Mouse (Mus musculus) heart, embryonic 10.5 days (tissue): Measurements from ENCODE around the gene Nabp1. TPM values are rescaled to one million over a fixed set of nuclear protein-coding genes. Genes with fewer than 3 reads are reported as not detected.

Experiments used
- DNase-seq: peaks from one replicate; pipeline ENCODE4 v3.0.0-alpha.2; 2017; ENCODE audit warnings: low spot score
- H3K27ac ChIP-seq: fragments of 300-500 bp; sonication (generic); 2 replicates; pipeline ENCODE4 v1.5.1; 2016; ENCODE audit warnings: mild to moderate bottlenecking
- H3K27me3 ChIP-seq: fragments of 300-500 bp; sonication (generic); 2 replicates; pipeline ENCODE4 v1.6.1; 2016; ENCODE audit warnings: mild to moderate bottlenecking; ENCODE audit not compliant: poor library complexity, insufficient read depth, severe bottlenecking
- H3K36me3 ChIP-seq: fragments of 300-500 bp; sonication (generic); 2 replicates; pipeline ENCODE4 v1.6.1; 2016; ENCODE audit warnings: mild to moderate bottlenecking, moderate library complexity
- H3K4me1 ChIP-seq: fragments of 300-500 bp; sonication (generic); 2 replicates; pipeline ENCODE4 v1.6.1; 2016; ENCODE audit warnings: mild to moderate bottlenecking
- H3K4me3 ChIP-seq: fragments of 300-500 bp; sonication (generic); 2 replicates; pipeline ENCODE4 v1.5.1; 2016; ENCODE audit warnings: mild to moderate bottlenecking, moderate library complexity
- H3K9me3 ChIP-seq: fragments of 300-500 bp; sonication (generic); 2 replicates; pipeline ENCODE4 v1.6.1; 2016; ENCODE audit warnings: mild to moderate bottlenecking, moderate library complexity
- WGBS: fragments of 180-500 bp; shearing (Covaris S2); methylation state at CpG from one replicate; pipeline ENCODE4 v1.1.7; 2016; 5-methylcytosine and 5-hydroxymethylcytosine counted together
- polyA plus RNA-seq: library from polyadenylated mRNA; unstranded; fragments of >200 nt; fragmentation: Nextera tagmentation; extraction: Ambion mirVana; gene quantifications from 2 replicates; pipeline ENCODE4 v1.2.1, GENCODE M21; 2016

Gene Nabp1
- polyA plus RNA-seq, 1 experiment from 2014 or later, result 21.5 TPM

DNA sequence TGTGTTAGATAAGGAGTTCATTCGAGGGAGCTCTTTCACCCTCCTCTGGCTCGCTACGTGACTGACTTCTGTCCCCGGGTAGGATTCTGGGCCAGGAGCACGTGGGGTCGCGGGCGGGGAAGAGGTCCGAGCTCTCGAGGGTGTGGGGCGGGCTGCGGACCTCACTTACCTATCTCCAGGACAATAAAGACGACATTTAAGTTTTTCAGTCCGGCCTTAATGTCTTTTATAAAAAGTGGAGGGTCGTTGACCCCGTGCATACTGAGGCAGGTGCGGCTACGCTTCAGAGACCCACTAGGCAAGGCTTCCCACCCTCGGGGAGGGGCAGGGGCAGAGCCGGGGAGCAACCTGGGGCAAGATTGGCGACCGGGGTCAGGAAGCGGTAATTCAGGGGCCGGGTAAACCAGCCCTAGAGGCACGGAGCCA, 556 bp downstream of the Nabp1 start:
- Histone ChIP-seq H3K27me3 (no peaks in the 10 kb centered on the region), H3K4me1 (peaks cover 6% of the 10 kb centered on the region; the same call in 1 of the 2 replicates), H3K9me3 (no peaks in the 10 kb centered on the region), H3K27ac (peak overlapping the region; percentile 93), H3K36me3 (0 out of 2 replicates have a peak, but pooled peaks cover 4% of the 10 kb centered on the region), H3K4me3 (peak overlapping the region; percentile 74)
- DNase-seq, result peak; percentile 79
- WGBS, result under 1% methylated on average over 25 of the region's 25 CpGs

GRCm38 (mm10) chr1:51476405-51476804, 1.8 kb downstream of the Nabp1 start:
- Histone ChIP-seq H3K9me3 (no peaks in the 10 kb centered on the region), H3K4me1 (peaks cover 6% of the 10 kb centered on the region; the same call in 1 of the 2 replicates), H3K27ac (no peak overlapping the region), H3K36me3 (0 out of 2 replicates have a peak, but pooled peaks cover 4% of the 10 kb centered on the region), H3K4me3 (no peak overlapping the region), H3K27me3 (no peaks in the 10 kb centered on the region)
- WGBS, result 68% methylated on average over 1 of the region's 1 CpGs
- no peak for DNase-seq

DNA sequence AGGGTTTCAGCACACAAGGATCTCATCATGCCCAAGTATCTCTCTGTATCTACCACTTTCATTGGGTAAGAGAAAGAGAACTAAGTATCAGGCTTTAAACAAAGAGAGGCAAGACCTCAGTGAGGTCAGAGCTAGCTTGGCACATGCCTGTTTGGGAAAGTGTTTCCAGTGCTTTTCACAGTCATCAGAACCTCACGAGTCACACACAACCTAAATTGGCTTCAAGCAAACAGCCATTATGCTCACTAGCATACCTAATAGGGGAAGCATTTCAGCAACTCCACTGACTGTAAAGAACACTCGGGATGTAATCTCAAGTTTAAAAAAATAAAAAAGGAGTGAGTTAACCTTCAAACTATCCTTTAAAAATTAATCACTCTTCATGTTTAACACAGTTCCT, 10.1 kb downstream of the Nabp1 start:
- Histone ChIP-seq H3K4me3 (no peak overlapping the region), H3K9me3 (no peaks in the 10 kb centered on the region), H3K36me3 (peaks cover 9% of the 10 kb centered on the region), H3K4me1 (no peaks in the 10 kb centered on the region), H3K27ac (no peak overlapping the region), H3K27me3 (no peaks in the 10 kb centered on the region)
- WGBS, result 52% methylated on average over 2 of the region's 2 CpGs
- no peak for DNase-seq

- peaks cover 9% of the 10 kb centered on the region for H3K36me3 ChIP-seq
- no peak overlapping the region for H3K27ac ChIP-seq
- H3K9me3 ChIP-seq, result no peaks in the 10 kb centered on the region
- no peaks in the 10 kb centered on the region for H3K4me1 ChIP-seq
- no peak for DNase-seq
- H3K4me3 ChIP-seq, result no peak overlapping the region
- WGBS, result 77% methylated on average over 5 of the region's 5 CpGs
- no peaks in the 10 kb centered on the region for H3K27me3 ChIP-seq
Measured at GRCm38 (mm10) chr1:51467181-51467580, 11.0 kb downstream of the Nabp1 start.

DNA sequence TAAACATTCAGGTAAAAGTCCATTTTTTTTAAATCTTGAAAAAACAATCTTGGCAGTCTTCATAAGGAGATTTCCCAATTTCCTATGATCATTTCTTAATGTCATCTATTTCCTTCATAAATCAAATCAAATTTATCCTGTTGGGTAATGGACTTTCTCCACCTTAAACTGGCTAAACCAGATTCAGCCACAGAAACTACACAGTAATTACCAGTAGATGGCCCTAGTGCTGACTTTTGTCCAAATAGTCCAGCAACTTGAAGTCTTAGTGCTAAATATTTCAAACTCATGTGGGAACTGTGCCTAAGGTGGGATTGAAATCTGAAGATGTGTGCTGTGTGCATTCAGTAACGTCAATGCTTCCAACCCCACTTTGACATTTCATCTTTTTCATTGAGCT, 11.8 kb downstream of the Nabp1 start:
- Histone ChIP-seq H3K27me3 (no peaks in the 10 kb centered on the region), H3K4me3 (no peak overlapping the region), H3K27ac (no peak overlapping the region), H3K9me3 (no peaks in the 10 kb centered on the region), H3K4me1 (no peaks in the 10 kb centered on the region), H3K36me3 (peaks cover 9% of the 10 kb centered on the region)
- WGBS, result 40% methylated on average over 1 of the region's 1 CpGs
- DNase-seq, result no peak

DNA sequence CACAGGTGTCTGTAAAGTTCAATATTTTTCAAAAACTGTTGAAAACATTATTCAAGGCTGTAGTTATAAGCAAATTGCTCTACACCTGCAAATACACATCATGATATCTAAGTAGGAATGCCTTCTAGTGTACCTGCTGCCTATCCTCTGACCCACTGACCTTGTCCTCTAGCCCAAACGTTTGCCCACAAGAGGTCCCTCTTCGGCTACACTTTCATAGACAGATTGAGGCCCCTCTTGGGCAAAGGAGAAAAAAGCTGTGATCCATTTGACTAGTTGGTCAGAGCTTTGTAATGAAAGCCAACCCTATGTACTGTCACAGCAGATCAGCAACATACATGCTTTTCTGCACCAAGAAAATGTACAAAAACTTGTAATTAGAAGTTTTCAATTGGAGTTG, 12.9 kb downstream of the Nabp1 start:
- Histone ChIP-seq H3K9me3 (no peaks in the 10 kb centered on the region), H3K4me3 (no peak overlapping the region), H3K4me1 (no peaks in the 10 kb centered on the region), H3K27me3 (no peaks in the 10 kb centered on the region), H3K27ac (no peak overlapping the region), H3K36me3 (no peaks in the 10 kb centered on the region)
- no peak for DNase-seq
- WGBS, result 19% methylated on average over 2 of the region's 2 CpGs

- Histone ChIP-seq H3K4me3 (no peak overlapping the region), H3K27me3 (no peaks in the 10 kb centered on the region), H3K4me1 (no peaks in the 10 kb centered on the region), H3K27ac (no peak overlapping the region), H3K36me3 (no peaks in the 10 kb centered on the region), H3K9me3 (no peaks in the 10 kb centered on the region)
- no peak for DNase-seq
- WGBS, result 86% methylated on average over 5 of the region's 5 CpGs
Measured at GRCm38 (mm10) chr1:51463038-51463437, 15.2 kb downstream of the Nabp1 start.

DNA sequence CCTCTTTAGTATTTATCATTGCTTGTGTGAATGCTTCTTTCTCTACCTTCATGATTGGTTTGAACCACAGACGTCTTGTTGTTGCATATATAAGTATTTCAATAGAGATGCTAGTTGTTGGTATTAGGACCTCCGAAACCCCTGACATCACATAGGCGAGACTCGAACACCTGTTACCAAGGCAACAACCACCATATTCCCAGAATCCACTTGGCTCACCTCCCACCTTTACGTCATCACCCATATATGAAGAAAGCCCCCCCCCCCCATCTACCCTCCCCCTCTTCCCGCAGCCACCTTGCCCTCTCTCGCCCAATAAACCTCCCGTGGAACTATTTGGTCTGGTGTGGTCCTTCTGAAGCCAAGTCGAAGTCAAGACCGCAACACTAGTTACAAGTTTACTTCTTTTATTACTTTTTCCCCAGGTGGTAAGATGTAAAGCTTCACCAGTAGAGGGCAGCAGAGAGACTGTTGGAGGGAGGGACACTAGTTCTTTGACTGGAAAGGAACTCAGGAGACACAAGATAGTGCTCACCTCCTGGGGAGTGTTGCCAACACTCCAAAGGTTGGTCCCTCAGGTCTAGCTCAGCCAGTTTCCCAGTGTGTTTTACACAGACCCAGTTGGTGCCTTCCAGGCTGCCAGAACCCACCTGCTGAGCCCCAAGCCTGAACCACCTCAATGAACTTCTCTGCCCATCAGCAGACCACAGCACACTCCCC, 19.3 kb downstream of the Nabp1 start:
- no peaks in the 10 kb centered on the region for H3K9me3 ChIP-seq
- H3K36me3 ChIP-seq, result no peaks in the 10 kb centered on the region
- 62% methylated on average over 10 of the region's 10 CpGs for WGBS
- DNase-seq, result no peak
- H3K4me1 ChIP-seq, result no peaks in the 10 kb centered on the region
- H3K27me3 ChIP-seq, result no peaks in the 10 kb centered on the region
- H3K27ac ChIP-seq, result no peak overlapping the region
- no peak overlapping the region for H3K4me3 ChIP-seq

DNA sequence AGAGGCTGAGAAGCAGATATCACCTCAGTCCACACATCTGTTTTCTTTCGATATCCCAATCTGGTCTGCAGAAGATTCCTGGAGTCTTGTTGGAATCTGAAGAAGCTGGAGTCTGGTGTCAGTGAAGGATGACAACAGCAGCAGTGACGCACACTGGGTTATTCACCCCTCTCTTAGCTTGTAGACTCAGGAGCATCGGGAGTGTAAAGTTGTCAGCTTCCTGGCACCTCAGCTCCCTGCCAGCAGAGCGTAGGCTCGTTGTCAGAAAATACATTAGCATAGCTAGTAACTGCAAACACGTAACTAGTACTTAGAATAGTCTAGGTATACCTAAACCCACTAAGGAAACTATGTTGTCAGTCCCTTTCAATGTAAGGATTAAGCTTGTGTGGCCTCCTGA, 20.1 kb downstream of the Nabp1 start:
- Histone ChIP-seq H3K27ac (no peak overlapping the region), H3K4me3 (no peak overlapping the region), H3K36me3 (no peaks in the 10 kb centered on the region), H3K9me3 (no peaks in the 10 kb centered on the region), H3K27me3 (no peaks in the 10 kb centered on the region), H3K4me1 (no peaks in the 10 kb centered on the region)
- WGBS, result 54% methylated on average over 6 of the region's 6 CpGs
- no peak for DNase-seq

DNA sequence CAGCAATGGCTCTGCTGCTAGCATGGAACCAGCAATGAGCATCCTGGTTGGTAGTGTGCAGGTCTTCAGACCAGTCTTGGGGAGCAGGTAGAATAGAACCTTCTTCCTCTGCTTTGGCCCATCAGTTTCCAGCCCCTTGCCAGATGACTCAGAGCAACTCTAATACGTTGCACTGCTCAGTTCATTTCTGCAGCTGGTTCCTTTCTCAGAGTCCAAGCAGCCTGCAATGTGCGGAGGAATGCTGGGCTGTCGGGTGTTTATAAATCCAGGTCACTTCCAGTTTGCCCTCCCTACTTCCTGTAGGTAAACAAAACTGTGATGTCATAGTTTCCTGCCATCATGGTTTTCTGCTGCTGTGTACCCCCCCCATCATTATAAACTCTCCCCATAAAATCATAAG, 21.0 kb downstream of the Nabp1 start:
- WGBS, result 66% methylated on average over 3 of the region's 3 CpGs
- Histone ChIP-seq H3K4me3 (no peak overlapping the region), H3K27me3 (no peaks in the 10 kb centered on the region)

DNA sequence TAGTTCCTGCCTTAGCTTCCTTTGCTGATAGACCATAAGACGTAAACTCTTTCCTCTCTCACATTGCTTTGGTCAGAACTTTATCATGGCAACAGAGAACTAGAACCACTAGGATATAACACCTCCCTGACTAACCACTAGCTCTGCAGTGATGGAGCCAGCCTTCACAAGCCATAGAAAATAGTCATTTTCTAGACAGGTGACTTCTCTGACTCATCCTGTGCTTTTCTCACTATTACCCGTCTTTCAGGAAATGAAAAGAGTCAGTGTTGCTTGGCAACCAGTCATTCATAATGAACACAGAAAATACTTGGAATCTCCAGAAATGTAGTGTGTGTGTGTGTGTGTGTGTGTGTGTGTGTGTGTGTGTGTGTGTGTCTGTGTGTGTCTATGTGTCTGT, 29.4 kb downstream of the Nabp1 start:
- Histone ChIP-seq H3K4me1 (no peaks in the 10 kb centered on the region), H3K9me3 (no peaks in the 10 kb centered on the region), H3K36me3 (no peaks in the 10 kb centered on the region), H3K4me3 (no peak overlapping the region), H3K27me3 (no peaks in the 10 kb centered on the region), H3K27ac (no peak overlapping the region)
- 66% methylated on average over 2 of the region's 2 CpGs for WGBS
- no peak for DNase-seq

More for the DNA sequence above, 21.0 kb downstream of the Nabp1 start:
- Histone ChIP-seq H3K4me1 (no peaks in the 10 kb centered on the region), H3K27ac (no peak overlapping the region), H3K36me3 (no peaks in the 10 kb centered on the region), H3K9me3 (no peaks in the 10 kb centered on the region)
- no peak for DNase-seq

GRCm38 (mm10) chr1:51445854-51446460, 32.3 kb downstream of the Nabp1 start:
- no peak for DNase-seq
- Histone ChIP-seq H3K9me3 (no peaks in the 10 kb centered on the region), H3K4me1 (no peaks in the 10 kb centered on the region), H3K36me3 (no peaks in the 10 kb centered on the region), H3K27ac (no peak overlapping the region), H3K27me3 (no peaks in the 10 kb centered on the region), H3K4me3 (no peak overlapping the region)
- WGBS, result 49% methylated on average over 9 of the region's 9 CpGs

DNA sequence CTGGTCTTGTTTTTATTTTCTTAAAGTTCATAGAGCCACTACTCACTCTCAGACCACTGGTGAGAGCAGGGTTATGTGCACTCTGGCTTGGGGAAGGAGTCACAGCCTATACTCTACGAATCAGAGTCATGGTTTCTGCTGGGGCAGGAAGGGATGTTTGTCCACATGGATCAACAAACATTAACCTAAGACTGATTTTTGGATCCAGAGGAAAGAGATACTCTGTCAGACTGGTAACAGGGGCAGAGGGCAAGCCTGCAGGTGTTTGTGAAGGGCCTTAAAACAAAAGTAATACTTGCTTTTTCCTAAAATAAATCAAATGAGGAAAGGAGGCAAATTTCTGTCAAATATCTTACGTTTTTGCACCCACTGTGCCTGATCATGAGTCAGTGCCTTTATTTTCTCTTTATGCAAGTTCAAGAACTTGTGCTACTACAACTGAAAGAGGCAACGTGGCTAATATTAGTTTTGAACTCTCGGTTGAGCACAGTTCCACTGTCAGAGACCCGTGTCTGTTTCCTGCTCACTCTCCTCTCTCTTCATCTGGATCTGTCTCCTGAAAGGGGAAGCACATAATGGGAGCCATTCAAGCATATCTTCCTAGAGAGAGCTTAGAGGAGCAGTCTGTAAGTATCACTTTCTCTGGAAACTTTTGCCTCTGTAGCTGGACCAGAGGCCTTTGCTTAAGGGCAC, 32.9 kb downstream of the Nabp1 start:
- Histone ChIP-seq H3K9me3 (no peaks in the 10 kb centered on the region), H3K4me3 (no peak overlapping the region), H3K27ac (no peak overlapping the region), H3K36me3 (no peaks in the 10 kb centered on the region), H3K4me1 (no peaks in the 10 kb centered on the region), H3K27me3 (no peaks in the 10 kb centered on the region)
- no peak for DNase-seq
- 59% methylated on average over 5 of the region's 5 CpGs for WGBS
